Mouse (Mus musculus): ENCODE measurements around the gene Kcnip1. TPM values are rescaled to one million over a fixed set of nuclear protein-coding genes. Genes with fewer than 3 reads are reported as not detected.
A peak's percentile ranks its signal among the peaks of the same experiment; 100 is the strongest.

The Kcnip1 gene
- polyA plus RNA-seq, 1 experiment from 2014 or later, result 7.8 TPM

DNA sequence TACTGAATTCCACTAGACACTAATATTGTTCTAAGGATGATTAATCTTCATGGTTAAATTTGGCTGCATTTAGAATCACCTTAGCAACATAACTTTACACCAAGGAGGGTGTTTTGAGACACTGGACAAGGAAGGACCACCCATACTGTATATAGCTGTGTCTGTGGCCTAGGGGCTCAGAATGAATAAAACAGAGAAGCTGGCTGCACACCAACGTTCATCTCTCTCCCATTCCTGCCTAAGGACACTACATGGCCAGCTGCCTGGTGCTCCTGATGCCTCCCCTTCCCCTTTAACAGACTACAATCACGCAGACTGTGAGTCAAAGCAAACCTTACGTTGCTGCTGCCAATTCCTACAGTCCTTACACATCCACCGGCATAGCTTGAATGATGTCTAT, 37.0 kb downstream of the Kcnip1 start:
- no peaks in the 10 kb centered on the region for H3K36me3 ChIP-seq (ENCODE audit: control insufficient read depth, insufficient read depth, low read length)
- ATAC-seq (replicated peaks; ENCODE audit: low FRiP score) (no peak), DNase-seq (ENCODE audit: low spot score) (no peak)
- no peaks in the 10 kb centered on the region for H3K9me3 ChIP-seq (ENCODE audit: control insufficient read depth, low read length)
- no peak overlapping the region for H3K4me2 ChIP-seq (ENCODE audit: low read depth, low read length, severe bottlenecking)
- H3K4me1 ChIP-seq (replicated peaks; ENCODE audit: control insufficient read depth, insufficient read depth, low read length), result no peaks in the 10 kb centered on the region
- WGBS, result 82% methylated on average over 4 of the region's 4 CpGs
- H3K27ac ChIP-seq (ENCODE audit: low read depth, low read length), result no peak overlapping the region
- H3K27me3 ChIP-seq (ENCODE audit: control insufficient read depth, insufficient read depth, low read length), result no peaks in the 10 kb centered on the region
- no peak overlapping the region for H3K4me3 ChIP-seq (ENCODE audit: low read depth, low read length)
- no peak overlapping the region for H3K9ac ChIP-seq (ENCODE audit: low read length)

DNA sequence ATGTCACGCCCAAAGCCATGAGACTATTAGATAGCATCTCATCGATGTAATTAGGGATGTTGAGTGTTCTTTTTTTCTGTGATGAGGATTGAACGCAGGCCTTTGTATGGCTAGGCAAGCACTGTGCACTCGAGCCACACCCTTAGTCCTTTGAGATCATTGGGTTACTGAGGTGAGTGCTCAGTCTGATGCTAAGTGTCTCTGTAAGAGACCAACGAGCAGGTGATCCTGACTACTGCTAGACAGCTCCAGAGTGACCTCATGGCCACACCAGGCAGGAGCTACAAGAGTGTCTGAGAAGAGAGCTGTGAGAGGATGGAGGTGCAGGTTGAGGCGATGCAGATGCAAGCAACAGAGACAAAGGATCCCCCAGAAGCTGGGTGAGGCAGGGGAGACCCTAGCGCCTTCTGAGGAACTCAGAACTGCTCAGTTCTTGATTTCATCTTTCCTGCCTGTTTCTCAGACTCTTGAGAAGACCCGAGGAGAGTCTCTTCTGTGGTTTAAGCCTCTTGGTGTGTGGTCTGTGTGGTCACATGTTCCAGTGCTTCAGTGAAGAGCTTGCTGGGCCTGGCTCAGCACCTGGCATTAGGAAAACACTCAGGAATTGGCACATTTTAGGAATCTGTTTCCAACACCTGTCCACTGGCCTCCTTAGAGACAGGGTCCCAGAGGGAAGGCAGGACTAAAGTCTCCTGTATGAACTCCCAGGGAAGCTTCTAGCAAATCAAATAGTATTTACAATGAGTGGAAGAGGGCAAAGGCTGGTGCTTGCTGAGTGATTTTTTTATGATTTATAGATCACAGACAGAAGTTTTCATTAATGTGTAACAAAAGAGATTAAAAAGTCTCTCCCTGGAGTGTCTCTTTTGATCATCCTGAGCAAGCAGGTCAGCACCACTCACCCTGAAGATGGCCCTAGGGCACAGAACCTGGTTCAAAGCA, 41.0 kb downstream of the Kcnip1 start:
- ATAC-seq (replicated peaks; ENCODE audit: low FRiP score), result no peak

DNA sequence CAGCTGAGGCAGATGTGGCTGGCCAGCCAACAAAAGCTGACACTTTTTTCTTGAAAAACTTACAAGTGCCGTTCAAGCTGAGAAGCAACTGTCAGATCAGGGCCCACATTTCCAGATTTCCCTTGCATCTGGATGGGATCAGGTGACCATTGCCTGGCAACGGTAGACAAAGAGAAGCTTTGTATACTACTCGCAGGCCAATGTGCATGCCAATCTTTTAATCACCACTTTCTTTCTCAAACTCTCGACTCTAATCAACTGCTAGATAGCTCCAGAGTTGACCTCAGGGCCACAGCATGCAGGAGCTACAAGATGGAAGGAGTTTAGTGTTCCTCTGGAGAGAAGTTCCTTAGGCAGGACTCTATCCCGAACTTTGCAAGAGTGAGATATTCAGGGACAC, 41.8 kb downstream of the Kcnip1 start:
- H3K4me1 ChIP-seq (replicated peaks; ENCODE audit: control insufficient read depth, insufficient read depth, low read length), result no peaks in the 10 kb centered on the region
- DNase-seq (ENCODE audit: low spot score), result no peak

More for the DNA sequence above, 41.0 kb downstream of the Kcnip1 start:
- H3K4me2 ChIP-seq (ENCODE audit: low read depth, low read length, severe bottlenecking), result no peak overlapping the region
- DNase-seq (ENCODE audit: low spot score), result no peak
- H3K27ac ChIP-seq (ENCODE audit: low read depth, low read length), result no peak overlapping the region
- no peaks in the 10 kb centered on the region for H3K4me1 ChIP-seq (replicated peaks; ENCODE audit: control insufficient read depth, insufficient read depth, low read length)
- H3K9me3 ChIP-seq (ENCODE audit: control insufficient read depth, low read length), result no peaks in the 10 kb centered on the region
- H3K4me3 ChIP-seq (ENCODE audit: low read depth, low read length), result no peak overlapping the region
- H3K9ac ChIP-seq (ENCODE audit: low read length), result no peak overlapping the region
- H3K27me3 ChIP-seq (ENCODE audit: control insufficient read depth, insufficient read depth, low read length), result no peaks in the 10 kb centered on the region
- H3K36me3 ChIP-seq (ENCODE audit: control insufficient read depth, insufficient read depth, low read length), result no peaks in the 10 kb centered on the region
- 88% methylated on average over 8 of the region's 8 CpGs for WGBS

DNA sequence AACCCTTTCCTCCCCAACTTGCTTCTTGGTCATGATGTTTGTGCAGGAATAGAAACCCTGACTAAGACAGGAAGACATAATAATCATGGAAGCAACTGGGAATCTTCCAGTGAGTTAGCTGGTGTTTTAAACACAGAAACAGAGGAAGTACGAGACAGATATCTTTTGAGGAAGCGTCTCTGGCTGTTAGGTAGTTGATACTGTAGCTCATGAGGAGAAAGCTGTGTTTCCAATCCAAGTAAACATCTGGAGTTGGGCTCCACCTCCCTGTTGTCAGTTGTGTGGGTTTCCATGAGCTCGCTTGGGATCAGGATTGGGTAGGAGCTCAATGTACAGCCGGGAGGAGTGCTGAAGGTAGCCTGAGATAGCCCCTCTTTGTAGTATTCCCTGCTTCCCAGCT, 46.5 kb downstream of the Kcnip1 start:
- H3K4me2 ChIP-seq (ENCODE audit: low read depth, low read length, severe bottlenecking), result no peak overlapping the region
- H3K27ac ChIP-seq (ENCODE audit: low read depth, low read length), result no peak overlapping the region
- ATAC-seq (replicated peaks; ENCODE audit: low FRiP score), result no peak
- DNase-seq (ENCODE audit: low spot score), result no peak
- H3K36me3 ChIP-seq (ENCODE audit: control insufficient read depth, insufficient read depth, low read length), result no peaks in the 10 kb centered on the region
- no peaks in the 10 kb centered on the region for H3K27me3 ChIP-seq (ENCODE audit: control insufficient read depth, insufficient read depth, low read length)
- H3K4me1 ChIP-seq (replicated peaks; ENCODE audit: control insufficient read depth, insufficient read depth, low read length), result no peaks in the 10 kb centered on the region
- H3K9me3 ChIP-seq (ENCODE audit: control insufficient read depth, low read length), result no peaks in the 10 kb centered on the region
- no peak overlapping the region for H3K9ac ChIP-seq (ENCODE audit: low read length)
- no peak overlapping the region for H3K4me3 ChIP-seq (ENCODE audit: low read depth, low read length)
- 88% methylated on average over 4 of the region's 4 CpGs for WGBS

More for the DNA sequence above, 41.8 kb downstream of the Kcnip1 start:
- H3K27ac ChIP-seq (ENCODE audit: low read depth, low read length), result no peak overlapping the region
- H3K27me3 ChIP-seq (ENCODE audit: control insufficient read depth, insufficient read depth, low read length), result no peaks in the 10 kb centered on the region
- 0 out of 2 replicates have a peak, but pooled peaks have one; percentile 42 for ATAC-seq (replicated peaks; ENCODE audit: low FRiP score)
- no peak overlapping the region for H3K4me2 ChIP-seq (ENCODE audit: low read depth, low read length, severe bottlenecking)
- no peaks in the 10 kb centered on the region for H3K36me3 ChIP-seq (ENCODE audit: control insufficient read depth, insufficient read depth, low read length)
- no peaks in the 10 kb centered on the region for H3K9me3 ChIP-seq (ENCODE audit: control insufficient read depth, low read length)
- H3K4me3 ChIP-seq (ENCODE audit: low read depth, low read length), result no peak overlapping the region
- H3K9ac ChIP-seq (ENCODE audit: low read length), result no peak overlapping the region
- WGBS, result 26% methylated on average over 5 of the region's 5 CpGs

DNA sequence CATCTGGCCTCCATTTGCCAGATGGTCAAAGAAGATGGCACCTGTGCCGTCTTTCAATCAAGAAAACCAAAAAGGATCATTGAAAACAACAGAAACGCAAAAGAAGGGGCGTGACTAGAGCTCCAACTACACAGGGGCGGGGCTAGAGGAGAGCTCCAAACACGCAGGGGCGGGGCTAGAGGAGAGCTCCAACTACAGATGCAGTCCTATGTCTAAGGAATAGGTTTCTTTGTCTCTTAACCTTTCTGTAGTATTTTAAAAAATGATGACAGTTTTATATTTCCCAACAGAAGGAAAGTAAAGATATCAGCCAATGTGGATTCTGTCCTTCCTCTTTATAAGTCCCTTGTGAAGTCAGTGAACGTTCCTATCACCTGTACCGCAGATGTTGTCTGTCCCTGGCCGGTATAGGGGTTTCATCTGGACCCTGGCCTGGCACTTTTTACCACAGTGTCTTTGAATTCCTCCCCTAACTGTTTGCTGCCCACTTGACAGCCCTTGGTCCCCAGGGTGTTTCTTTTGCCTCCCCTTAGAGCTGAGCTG, 48.1 kb downstream of the Kcnip1 start:
- WGBS, result 91% methylated on average over 9 of the region's 9 CpGs

DNA sequence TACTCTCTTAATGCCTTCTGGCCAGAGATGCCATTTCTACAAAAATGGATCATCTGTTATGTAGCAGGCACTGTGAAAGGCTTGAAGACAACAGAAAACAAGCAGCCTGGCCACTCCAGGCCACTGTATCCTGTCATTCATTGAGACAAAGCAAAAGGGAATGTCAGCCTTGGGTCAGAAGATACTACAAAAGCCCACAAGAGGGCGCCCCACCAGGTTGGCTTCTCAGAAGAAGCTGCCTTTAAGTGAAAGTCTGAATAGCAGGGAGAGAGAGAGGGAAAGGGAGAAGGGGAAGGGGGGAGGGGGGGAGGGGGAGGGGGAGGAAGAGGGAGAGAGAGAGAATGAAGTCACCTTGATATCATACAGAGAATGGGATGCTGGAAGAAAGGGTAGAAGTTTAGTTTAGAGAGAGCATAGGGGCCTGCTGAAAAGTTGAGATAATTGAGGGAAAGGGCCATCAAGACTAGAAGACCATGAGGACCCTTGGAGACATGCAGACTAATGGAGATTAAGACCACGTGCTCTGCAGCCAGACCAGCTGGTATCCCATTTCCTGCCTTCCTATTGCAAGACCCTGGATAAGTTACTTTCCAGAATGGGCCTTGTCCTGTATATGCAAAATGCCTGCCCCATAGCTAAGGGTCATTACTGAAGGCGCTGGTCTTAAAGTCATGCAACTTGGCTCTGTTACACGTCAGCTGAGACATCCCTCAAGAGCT, 48.7 kb downstream of the Kcnip1 start:
- no peaks in the 10 kb centered on the region for H3K27me3 ChIP-seq (ENCODE audit: control insufficient read depth, insufficient read depth, low read length)
- WGBS, result 69% methylated on average over 4 of the region's 4 CpGs
- no peak overlapping the region for H3K4me2 ChIP-seq (ENCODE audit: low read depth, low read length, severe bottlenecking)
- H3K27ac ChIP-seq (ENCODE audit: low read depth, low read length), result no peak overlapping the region
- no peak for ATAC-seq (replicated peaks; ENCODE audit: low FRiP score)
- no peaks in the 10 kb centered on the region for H3K9me3 ChIP-seq (ENCODE audit: control insufficient read depth, low read length)
- no peaks in the 10 kb centered on the region for H3K4me1 ChIP-seq (replicated peaks; ENCODE audit: control insufficient read depth, insufficient read depth, low read length)
- H3K36me3 ChIP-seq (ENCODE audit: control insufficient read depth, insufficient read depth, low read length), result no peaks in the 10 kb centered on the region
- no peak overlapping the region for H3K9ac ChIP-seq (ENCODE audit: low read length)
- no peak overlapping the region for H3K4me3 ChIP-seq (ENCODE audit: low read depth, low read length)
- DNase-seq (ENCODE audit: low spot score), result peak; percentile 64

More for the DNA sequence above, 48.1 kb downstream of the Kcnip1 start:
- Histone ChIP-seq H3K36me3 (ENCODE audit: control insufficient read depth, insufficient read depth, low read length) (no peaks in the 10 kb centered on the region), H3K4me2 (ENCODE audit: low read depth, low read length, severe bottlenecking) (no peak overlapping the region), H3K27me3 (ENCODE audit: control insufficient read depth, insufficient read depth, low read length) (no peaks in the 10 kb centered on the region), H3K4me1 (replicated peaks; ENCODE audit: control insufficient read depth, insufficient read depth, low read length) (no peaks in the 10 kb centered on the region), H3K27ac (ENCODE audit: low read depth, low read length) (no peak overlapping the region), H3K4me3 (ENCODE audit: low read depth, low read length) (no peak overlapping the region), H3K9ac (ENCODE audit: low read length) (no peak overlapping the region), H3K9me3 (ENCODE audit: control insufficient read depth, low read length) (no peaks in the 10 kb centered on the region)
- no peak for DNase-seq (ENCODE audit: low spot score)
- no peak for ATAC-seq (replicated peaks; ENCODE audit: low FRiP score)

DNA sequence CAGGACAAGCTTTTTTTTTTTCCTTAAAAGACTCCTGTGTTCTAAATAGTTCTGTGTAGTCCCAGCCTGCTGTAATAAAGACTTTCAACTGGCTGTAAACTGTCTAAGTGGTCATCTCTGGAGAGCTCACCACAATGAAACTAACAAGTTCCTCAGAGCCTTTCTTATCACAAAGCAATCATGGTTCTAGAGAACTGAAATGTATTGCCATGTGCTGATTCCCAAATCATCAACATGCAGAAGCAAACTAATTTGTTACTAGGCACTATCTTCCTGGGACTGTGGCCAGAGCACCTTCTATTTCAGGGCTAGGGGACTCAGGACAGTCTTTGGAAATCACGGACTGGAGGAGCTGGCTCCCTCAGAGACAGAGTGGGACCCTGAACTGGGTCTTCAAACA, 49.4 kb downstream of the Kcnip1 start:
- 85% methylated on average over 1 of the region's 1 CpGs for WGBS
- DNase-seq (ENCODE audit: low spot score) (no peak), ATAC-seq (replicated peaks; ENCODE audit: low FRiP score) (no peak)
- H3K36me3 ChIP-seq (ENCODE audit: control insufficient read depth, insufficient read depth, low read length), result no peaks in the 10 kb centered on the region
- no peak overlapping the region for H3K4me2 ChIP-seq (ENCODE audit: low read depth, low read length, severe bottlenecking)
- H3K27me3 ChIP-seq (ENCODE audit: control insufficient read depth, insufficient read depth, low read length), result no peaks in the 10 kb centered on the region
- H3K4me1 ChIP-seq (replicated peaks; ENCODE audit: control insufficient read depth, insufficient read depth, low read length), result no peaks in the 10 kb centered on the region
- no peak overlapping the region for H3K4me3 ChIP-seq (ENCODE audit: low read depth, low read length)
- no peak overlapping the region for H3K9ac ChIP-seq (ENCODE audit: low read length)
- no peaks in the 10 kb centered on the region for H3K9me3 ChIP-seq (ENCODE audit: control insufficient read depth, low read length)
- H3K27ac ChIP-seq (ENCODE audit: low read depth, low read length), result no peak overlapping the region

DNA sequence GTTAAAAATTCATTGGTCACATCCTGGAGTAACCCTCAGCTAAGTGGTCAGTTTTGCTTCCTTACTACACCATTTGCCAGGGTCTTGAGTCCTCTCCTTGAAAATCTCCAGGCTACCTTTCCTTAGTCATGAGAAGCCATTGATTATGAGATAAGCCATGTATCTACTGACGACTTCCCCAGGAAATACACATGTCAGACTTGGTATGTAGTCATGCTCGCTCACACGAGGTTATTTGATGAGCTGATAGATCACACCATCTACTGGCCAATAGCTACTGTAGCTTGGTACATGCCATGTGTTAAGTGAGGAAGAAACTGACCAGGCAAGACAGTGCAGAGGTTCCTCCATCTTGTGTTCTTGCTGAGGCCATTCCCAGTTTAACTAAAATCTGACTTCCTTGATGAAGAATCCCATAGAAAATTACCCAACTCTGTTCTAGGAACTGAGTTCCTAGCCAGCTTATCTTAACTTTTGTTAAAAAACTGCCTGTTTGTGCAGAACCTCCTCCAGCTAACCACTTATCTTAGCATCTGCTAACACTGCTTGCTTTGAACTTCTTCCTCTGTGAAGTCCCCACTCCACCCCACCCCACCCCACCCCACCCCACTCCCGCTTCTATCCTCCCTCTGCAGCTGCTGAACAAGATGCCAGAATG, 53.4 kb downstream of the Kcnip1 start:
- Histone ChIP-seq H3K4me2 (ENCODE audit: low read depth, low read length, severe bottlenecking) (no peak overlapping the region), H3K27me3 (ENCODE audit: control insufficient read depth, insufficient read depth, low read length) (no peaks in the 10 kb centered on the region), H3K9ac (ENCODE audit: low read length) (no peak overlapping the region), H3K9me3 (ENCODE audit: control insufficient read depth, low read length) (no peaks in the 10 kb centered on the region), H3K4me1 (replicated peaks; ENCODE audit: control insufficient read depth, insufficient read depth, low read length) (no peaks in the 10 kb centered on the region), H3K36me3 (ENCODE audit: control insufficient read depth, insufficient read depth, low read length) (no peaks in the 10 kb centered on the region), H3K27ac (ENCODE audit: low read depth, low read length) (no peak overlapping the region), H3K4me3 (ENCODE audit: low read depth, low read length) (no peak overlapping the region)
- 83% methylated on average over 4 of the region's 4 CpGs for WGBS
- ATAC-seq (replicated peaks; ENCODE audit: low FRiP score), result no peak
- DNase-seq (ENCODE audit: low spot score), result no peak
